Mouse (Mus musculus) common myeloid progenitor, adult 5-6 weeks (primary cell): ENCODE results near the gene BC051019. TPM values are rescaled to one million over a fixed set of nuclear protein-coding genes. Genes with fewer than 3 reads are reported as not detected.

Source experiments
- ATAC-seq: replicated peaks from 2 replicates; pipeline ENCODE4 v1.8.0; 2016; ENCODE audit warnings: low read depth, mild to moderate bottlenecking, moderate TSS enrichment, inconsistent platforms; ENCODE audit not compliant: poor library complexity, severe bottlenecking
- total RNA-seq: library from RNA; stranded (forward); fragments of 200-1000, 187-1606 nt; gene quantifications from 2 replicates; pipeline ENCODE4 v1.2.3, GENCODE M21; 2017

BC051019 gene
- total RNA-seq, 1 experiment from 2014 or later: not detected

DNA sequence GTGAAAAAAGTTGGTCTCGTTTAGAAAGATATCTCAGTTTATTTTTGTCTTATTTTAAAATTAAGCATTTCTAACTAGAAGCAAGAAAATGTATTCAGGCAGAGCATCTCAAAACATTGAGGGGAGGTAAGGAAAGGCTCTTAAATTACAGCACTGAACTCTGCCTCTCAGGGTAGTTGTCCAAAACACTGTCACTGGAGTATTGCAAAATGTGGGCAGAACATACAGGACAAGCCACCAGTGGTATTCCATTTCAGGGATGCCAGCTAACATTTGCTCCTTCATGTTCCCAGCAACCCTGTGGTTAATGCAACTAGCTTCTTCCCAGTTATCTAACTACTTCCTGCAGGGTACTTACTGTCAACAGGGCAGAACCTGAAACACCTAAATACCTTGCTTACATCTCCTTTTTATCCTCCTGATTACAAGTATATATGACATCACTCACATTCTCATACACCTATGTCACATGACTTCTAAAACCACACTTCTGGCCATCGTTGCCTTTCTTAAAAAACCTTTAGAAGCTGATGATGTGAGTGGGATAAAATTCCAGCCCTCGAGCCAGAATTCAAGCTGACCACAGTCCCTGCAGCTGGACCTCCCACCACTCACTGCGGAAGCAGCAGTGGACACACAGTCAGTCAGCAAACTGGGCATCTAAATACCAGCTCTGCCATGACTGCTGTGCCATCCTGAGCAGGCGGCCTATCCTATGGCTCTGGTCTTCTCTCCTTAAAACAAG, 54.1 kb downstream of the BC051019 start:
- no peak for ATAC-seq

- no peak for ATAC-seq
Observed at GRCm38 (mm10) chr7:109666664-109667063, 57.0 kb downstream of the BC051019 start.

- no peak for ATAC-seq
Observed at GRCm38 (mm10) chr7:109662626-109663025, 61.0 kb downstream of the BC051019 start.

Other genes with a start within 250 kb of the BC051019 start
- 0.05 and 0.09 TPM in 2 replicates for gene Trim66, start 215.7 kb downstream of the BC051019 start, total RNA-seq
- gene Rpl27a, start 204.7 kb downstream of the BC051019 start, total RNA-seq: 1,056 and 1,216 TPM in 2 replicates
- gene St5, start 20.2 kb downstream of the BC051019 start, total RNA-seq: 5.6 and 11.7 TPM in 2 replicates
- 29.0 and 61.0 TPM in 2 replicates for gene Akip1, start 20.2 kb downstream of the BC051019 start, total RNA-seq
- gene Ascl3, start 7.9 kb upstream of the BC051019 start, total RNA-seq: not detected in 2 replicates
- 11.0 and 21.5 TPM in 2 replicates for gene Tmem9b, start 29.0 kb upstream of the BC051019 start, total RNA-seq
- 0.41 and 0.44 TPM in 2 replicates for gene Nrip3, start 58.2 kb upstream of the BC051019 start, total RNA-seq
- gene Scube2, start 141.8 kb upstream of the BC051019 start, total RNA-seq: not detected in 2 replicates
- gene Dennd5a, start 236.6 kb upstream of the BC051019 start, total RNA-seq: 73.3 and 77.4 TPM in 2 replicates